Mouse (Mus musculus): ENCODE results near the gene Smok3b.
"Not testable (repeated sequence)": the region's sequence is repeated elsewhere in the genome, so short reads cannot be mapped to it uniquely, and the experiment has no call there.

Gene Smok3b

GRCm38 (mm10) chr5:138020961-138021479 is at the start of gene Smok3b, which contains the start of gene Smok3a:
Smok3b (plus strand) TSS chr5:138021429.
Smok3a (plus strand) TSS chr5:138021261.
- DNase-seq (ENCODE audit: low spot score): not testable (repeated sequence)

- no peak for DNase-seq (ENCODE audit: low spot score)
Measured at GRCm38 (mm10) chr5:137973161-137973560, 48.1 kb upstream of the Smok3b start.

GRCm38 (mm10) chr5:137973738-137974137 is 47.5 kb upstream of the Smok3b start:
- no peak for DNase-seq (ENCODE audit: low spot score)

GRCm38 (mm10) chr5:137974724-137975123 is 46.5 kb upstream of the Smok3b start:
- DNase-seq (ENCODE audit: low spot score): no peak

GRCm38 (mm10) chr5:137975434-137975833 is 45.8 kb upstream of the Smok3b start:
- no peak for DNase-seq (ENCODE audit: low spot score)

- DNase-seq (ENCODE audit: low spot score): no peak
Measured at GRCm38 (mm10) chr5:137977291-137977690, 43.9 kb upstream of the Smok3b start.

- DNase-seq (ENCODE audit: low spot score): no peak
Measured at GRCm38 (mm10) chr5:137979081-137979480, 42.1 kb upstream of the Smok3b start.

GRCm38 (mm10) chr5:137981300-137981699 is 39.9 kb upstream of the Smok3b start, which contains the start of gene Azgp1:
Azgp1 (plus strand) TSS chr5:137981520.
- no peak for DNase-seq (ENCODE audit: low spot score)

GRCm38 (mm10) chr5:137986351-137986750 is 34.9 kb upstream of the Smok3b start:
- DNase-seq (ENCODE audit: low spot score): no peak

- DNase-seq (ENCODE audit: low spot score): no peak
Measured at GRCm38 (mm10) chr5:138009437-138009836, 11.8 kb upstream of the Smok3b start.

GRCm38 (mm10) chr5:138012382-138012781 is 8.8 kb upstream of the Smok3b start:
- DNase-seq (ENCODE audit: low spot score): no peak

GRCm38 (mm10) chr5:138016530-138016929 is 4.7 kb upstream of the Smok3b start:
- no peak for DNase-seq (ENCODE audit: low spot score)

GRCm38 (mm10) chr5:138016997-138017396 is 4.2 kb upstream of the Smok3b start:
- DNase-seq (ENCODE audit: low spot score): no peak

- not testable (repeated sequence) for DNase-seq (ENCODE audit: low spot score)
Measured at GRCm38 (mm10) chr5:138019577-138019976, 1.7 kb upstream of the Smok3b start.

- not testable (repeated sequence) for DNase-seq (ENCODE audit: low spot score)
Measured at GRCm38 (mm10) chr5:138052894-138053293, 31.7 kb downstream of the Smok3b start, which contains the start of gene Smok3c. Smok3c (plus strand) TSS chr5:138053194.

- no peak for DNase-seq (ENCODE audit: low spot score)
Measured at GRCm38 (mm10) chr5:138073803-138074202, 52.6 kb downstream of the Smok3b start.

- DNase-seq (ENCODE audit: low spot score): no peak
Measured at GRCm38 (mm10) chr5:138075684-138076083, 54.5 kb downstream of the Smok3b start.

GRCm38 (mm10) chr5:138076148-138076547 is 54.9 kb downstream of the Smok3b start:
- no peak for DNase-seq (ENCODE audit: low spot score)

- DNase-seq (ENCODE audit: low spot score): no peak
Measured at GRCm38 (mm10) chr5:138080456-138080855, 59.2 kb downstream of the Smok3b start.

GRCm38 (mm10) chr5:138081446-138081845 is 60.2 kb downstream of the Smok3b start:
- no peak for DNase-seq (ENCODE audit: low spot score)

- no peak for DNase-seq (ENCODE audit: low spot score)
Measured at GRCm38 (mm10) chr5:138083318-138083900, 62.2 kb downstream of the Smok3b start.

GRCm38 (mm10) chr5:138083936-138084335 is 62.7 kb downstream of the Smok3b start:
- no peak for DNase-seq (ENCODE audit: low spot score)

GRCm38 (mm10) chr5:138084507-138084906 is 63.3 kb downstream of the Smok3b start:
- no peak for DNase-seq (ENCODE audit: low spot score)

GRCm38 (mm10) chr5:138084996-138085395 is 63.8 kb downstream of the Smok3b start, which contains the start of gene Zkscan1:
Zkscan1 (plus strand) TSS chr5:138085084.
- peak; percentile 22 for DNase-seq (ENCODE audit: low spot score)

All from urinary bladder, postnatal 10 days (tissue).